In the genomic region with DNA sequence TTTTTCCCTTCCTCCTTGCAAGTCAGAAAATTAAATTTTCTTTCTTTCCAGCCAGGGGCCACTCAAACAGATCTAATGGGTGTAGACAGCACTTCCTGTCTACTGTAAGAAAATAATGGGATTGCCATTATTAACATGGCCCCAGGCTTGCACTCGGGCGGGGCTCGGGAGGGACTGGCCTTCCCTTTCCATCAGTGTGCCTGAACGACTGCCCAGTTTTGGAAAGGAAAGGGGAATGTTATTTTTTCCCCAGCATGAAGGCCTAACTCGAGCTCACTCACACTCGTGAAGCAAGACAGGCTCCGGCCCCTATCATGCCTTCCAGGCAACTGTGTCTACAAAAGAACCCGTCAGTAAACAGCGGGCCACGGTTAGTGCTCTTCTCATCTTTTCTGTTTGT, we compare ENCODE assay signal across 22 mouse cellular contexts. TPM values are rescaled to one million over a fixed set of nuclear protein-coding genes. Genes with fewer than 3 reads are reported as not detected.
DNase-seq lines count a peak whose midpoint lies in the region; ATAC-seq and TF ChIP-seq lines count a peak whose summit lies in the region.
"Had no signal": no experiment of that assay in that cellular context is flagged by ENCODE, and none has a peak within 500 bp of the region (broad histone marks: within the 10 kb centered on the region; RNA-seq: fewer than 3 reads in every experiment).

No protein-coding gene starts in this region.

- 0 out of 2 replicates have a peak overlapping the region, but pooled peaks have one; percentile 32 for H3K27ac ChIP-seq in lung, postnatal 0 days (ENCODE audit: low read length)
- H3K27ac ChIP-seq in heart, embryonic 13.5 days (replicated peaks) = peak overlapping the region; percentile 53
- H3K27ac ChIP-seq: forebrain, embryonic 10.5 days; hindbrain, embryonic 10.5 days; limb, embryonic 10.5 days; midbrain, embryonic 12.5 days had no signal

- peak; percentile 37 to 54 for DNase-seq in heart, adult 9 months (ENCODE audit: low spot score in 2 of 2)
- no peak for DNase-seq in heart, postnatal 36 days
- no peak for DNase-seq in lung, postnatal 0 days (ENCODE audit: low spot score)
- DNase-seq in lung, postnatal 10 days = no peak
- peak; percentile 44 for DNase-seq in heart, postnatal 4 days
- DNase-seq in right cerebral cortex, adult 18-20 months = no peak
- DNase-seq: adrenal gland, postnatal 25 days; cerebellum, adult 8-10 months; cerebellum, postnatal 36 days; gastrocnemius, postnatal 25 days; liver; lung, postnatal 14 days; right cerebral cortex, postnatal 25 days; spleen, adult 18-20 months had no signal

- H3K9me3 ChIP-seq in lung, postnatal 0 days (ENCODE audit: low read length) = no peaks in the 10 kb centered on the region
- H3K9me3 ChIP-seq in heart, embryonic 13.5 days = no peaks in the 10 kb centered on the region
- H3K9me3 ChIP-seq: forebrain, embryonic 10.5 days; hindbrain, embryonic 10.5 days; limb, embryonic 10.5 days; midbrain, embryonic 12.5 days had no signal

- intact Hi-C loops in heart, postnatal 36 days (cut with DNase I) = no loop called here

- no peaks in the 10 kb centered on the region for H3K27me3 ChIP-seq in lung, postnatal 0 days (replicated peaks; ENCODE audit: insufficient read depth, low read length)
- H3K27me3 ChIP-seq in heart, embryonic 13.5 days (replicated peaks) = no peaks in the 10 kb centered on the region
- H3K27me3 ChIP-seq: midbrain, embryonic 12.5 days had no signal

- WGBS in lung, postnatal 0 days = 48% methylated on average over 10 of the region's 10 CpGs
- 61% methylated on average over 10 of the region's 10 CpGs for WGBS in heart, embryonic 13.5 days

- no peaks in the 10 kb centered on the region for H3K36me3 ChIP-seq in lung, postnatal 0 days (ENCODE audit: insufficient read depth, low read length)
- H3K36me3 ChIP-seq in heart, embryonic 13.5 days = no peaks in the 10 kb centered on the region
- H3K36me3 ChIP-seq: forebrain, embryonic 10.5 days; limb, embryonic 10.5 days; midbrain, embryonic 12.5 days had no signal

- TF ChIP-seq EP300 in lung, postnatal 0 days (IDR thresholded peaks at IDR 0.05) = no peak

- H3K9ac ChIP-seq in lung, postnatal 0 days (replicated peaks; ENCODE audit: low read depth) = no peak overlapping the region
- H3K9ac ChIP-seq in heart, embryonic 13.5 days = no peak overlapping the region
- H3K9ac ChIP-seq: midbrain, embryonic 12.5 days had no signal

- no peak for ATAC-seq in lung, postnatal 0 days
- no peak for ATAC-seq in heart, embryonic 13.5 days (ENCODE audit: extremely low read depth, insufficient number of reproducible peaks, low FRiP score, low TSS enrichment)
- ATAC-seq: forebrain, embryonic 16.5 days; hindbrain, embryonic 16.5 days; intestine, embryonic 16.5 days had no signal

- H3K4me3 ChIP-seq in lung, postnatal 0 days (ENCODE audit: low read depth, low read length) = no peak overlapping the region
- no peak overlapping the region for H3K4me3 ChIP-seq in heart, embryonic 13.5 days
- H3K4me3 ChIP-seq: forebrain, embryonic 10.5 days; hindbrain, embryonic 10.5 days; limb, embryonic 10.5 days; midbrain, embryonic 12.5 days had no signal

- peaks cover 26% of the 10 kb centered on the region; the same call in 1 of the 2 replicates for H3K4me1 ChIP-seq in lung, postnatal 0 days (ENCODE audit: insufficient read depth, low read depth, low read length)
- H3K4me1 ChIP-seq in heart, embryonic 13.5 days = peaks cover 85% of the 10 kb centered on the region
- H3K4me1 ChIP-seq: midbrain, embryonic 12.5 days had no signal

- no peak overlapping the region for H3K4me2 ChIP-seq in lung, postnatal 0 days (replicated peaks; ENCODE audit: low read depth, low read length)
- H3K4me2 ChIP-seq in heart, embryonic 13.5 days = no peak overlapping the region
- H3K4me2 ChIP-seq: midbrain, embryonic 12.5 days had no signal

- no peak for TF ChIP-seq CTCF in lung, postnatal 0 days (IDR thresholded peaks at IDR 0.05)

RNA-seq across cellular contexts. Expression of a gene that starts 16.5 kb away (rescaled TPM):
- 10 to 100 TPM; 58.3 to 58.7 TPM for total RNA-seq in heart, postnatal 36 days (2021)
- polyA plus RNA-seq in lung, postnatal 0 days (2015; fragmentation: Nextera tagmentation; extraction: Ambion mirVana) = 28.5 and 30.6 TPM in 2 replicates
- polyA plus RNA-seq in heart, embryonic 13.5 days (2015; fragmentation: Nextera tagmentation; extraction: Ambion mirVana) = 22.3 and 24.0 TPM in 2 replicates
- total RNA-seq in heart, postnatal 4 days (2021) = 10 to 100 TPM; 83.4 to 89.7 TPM

Comparison
In these comparisons a context has a peak if more than half of its experiments do, and no peak if none do; other contexts are left out.
1. DNase-seq: peak in heart, adult 9 months (2 of 2) and heart, postnatal 4 days (single experiment); none in heart, postnatal 36 days (0 of 2), lung, postnatal 0 days (single experiment), lung, postnatal 10 days (single experiment) and right cerebral cortex, adult 18-20 months (single experiment).